Mouse (Mus musculus): Measurements from ENCODE around the gene D1Ertd622e. TPM values are rescaled to one million over a fixed set of nuclear protein-coding genes. Genes with fewer than 3 reads are reported as not detected.
A peak's percentile ranks its signal among the peaks of the same experiment; 100 is the strongest.

Gene D1Ertd622e
- total RNA-seq, 1 experiment: 2.7 TPM

DNA sequence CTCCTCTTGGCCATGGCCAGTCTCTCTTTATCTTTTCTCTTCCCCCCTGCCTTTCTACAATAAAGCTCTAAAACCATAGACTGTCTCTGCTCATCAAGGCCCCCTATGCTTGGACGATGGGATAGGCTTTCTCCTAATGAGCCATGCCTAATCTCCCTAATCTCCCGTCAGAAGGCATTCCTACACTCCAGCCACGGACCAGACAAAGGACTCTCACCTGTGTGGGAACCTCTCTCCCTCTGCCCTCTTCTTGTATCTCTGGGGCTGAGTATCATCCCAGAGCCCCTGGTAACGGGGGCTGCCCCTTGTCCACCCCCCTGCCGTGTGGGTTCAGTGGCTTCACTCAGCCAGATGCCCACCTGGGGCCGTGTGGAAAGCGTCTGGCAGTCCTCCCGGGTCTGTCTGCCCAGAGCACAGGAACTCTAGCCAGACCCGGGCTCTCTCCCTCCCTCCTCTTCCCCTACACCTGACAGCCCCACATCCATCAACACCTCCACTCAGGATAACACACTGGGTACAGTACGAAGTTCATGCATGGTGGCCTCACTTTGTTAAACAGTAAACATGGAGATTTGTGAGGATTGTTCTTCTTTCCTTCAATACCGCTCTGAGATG is 37.2 kb upstream of the D1Ertd622e start:
- Histone ChIP-seq H3K36me3 (ENCODE audit: control insufficient read depth, insufficient read depth, low read length, poor library complexity, severe bottlenecking) (0 out of 2 replicates have a peak, but pooled peaks cover under 1% of the 10 kb centered on the region), H3K9ac (ENCODE audit: insufficient read depth, low read depth, low read length, poor library complexity, severe bottlenecking) (no peak overlapping the region), H3K4me3 (ENCODE audit: insufficient read depth in 1 of 2, low read depth in 1 of 2, low read length in 2 of 2, poor library complexity in 1 of 2, severe bottlenecking in 1 of 2) (no peak overlapping the region), H3K27ac (ENCODE audit: insufficient read depth, low read depth, low read length, poor library complexity, severe bottlenecking) (no peak overlapping the region), H3K4me1 (ENCODE audit: control insufficient read depth in 2 of 2, insufficient read depth in 2 of 2, low read length in 2 of 2, poor library complexity in 1 of 2) (no peaks in the 10 kb centered on the region), H3K9me3 (ENCODE audit: control insufficient read depth, insufficient read depth, low read depth, low read length) (no peaks in the 10 kb centered on the region)
- in situ Hi-C loops (cut with MboI; ENCODE audit: low sequenced_read_pairs in 2 of 2, unreplicated experiment in 2 of 2): loop anchor here in 1 of 2 experiments (25.0 kb wide), 1 partner anchor 662 kb away; no protein-coding TSS in a partner anchor
- TF ChIP-seq MAFK (IDR thresholded peaks at IDR 0.05; ENCODE audit: insufficient read depth, low read depth, low read length): no peak
- no peak for TF ChIP-seq CHD2 (IDR thresholded peaks at IDR 0.05; ENCODE audit: low read depth, low read length)
- TF ChIP-seq HCFC1 (IDR thresholded peaks at IDR 0.05; ENCODE audit: borderline replicate concordance, insufficient read depth, low read length): no peak
- TF ChIP-seq ZC3H11A (IDR thresholded peaks at IDR 0.05; ENCODE audit: borderline replicate concordance, low read depth, low read length): no peak
- TF ChIP-seq ZNF384 (IDR thresholded peaks at IDR 0.05; ENCODE audit: low read depth, low read length): no peak
- DNase-seq (ENCODE audit: low read depth, low spot score): no peak

DNA sequence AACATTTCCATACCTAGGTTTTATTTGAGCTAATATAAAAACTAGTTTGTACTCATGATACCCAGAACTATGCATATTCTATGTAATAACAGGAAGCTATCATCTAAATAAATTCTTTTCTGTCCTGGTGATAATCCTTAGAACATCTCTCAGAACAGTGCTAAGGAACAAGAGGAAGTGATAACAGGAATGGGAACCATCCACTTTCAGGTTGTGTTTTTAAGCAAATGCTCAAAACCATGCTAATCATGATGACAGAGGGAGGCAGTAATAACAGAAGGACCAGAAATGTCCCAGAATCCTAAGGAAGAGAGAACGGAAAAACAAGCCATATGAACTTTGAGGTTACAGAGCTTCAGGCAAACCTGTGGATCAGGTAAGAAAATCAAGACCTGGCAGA is 35.4 kb upstream of the D1Ertd622e start:
- no peak overlapping the region for H3K27ac ChIP-seq (ENCODE audit: insufficient read depth, low read depth, low read length, poor library complexity, severe bottlenecking)
- H3K4me1 ChIP-seq (ENCODE audit: control insufficient read depth in 2 of 2, insufficient read depth in 2 of 2, low read length in 2 of 2, poor library complexity in 1 of 2): no peaks in the 10 kb centered on the region
- DNase-seq (ENCODE audit: low read depth, low spot score): no peak
- no peaks in the 10 kb centered on the region for H3K36me3 ChIP-seq (ENCODE audit: control insufficient read depth, insufficient read depth, low read length, poor library complexity, severe bottlenecking)
- no peak overlapping the region for H3K9ac ChIP-seq (ENCODE audit: insufficient read depth, low read depth, low read length, poor library complexity, severe bottlenecking)
- TF ChIP-seq ZNF384 (IDR thresholded peaks at IDR 0.05; ENCODE audit: low read depth, low read length): no peak
- TF ChIP-seq ZC3H11A (IDR thresholded peaks at IDR 0.05; ENCODE audit: borderline replicate concordance, low read depth, low read length): no peak
- TF ChIP-seq CHD2 (IDR thresholded peaks at IDR 0.05; ENCODE audit: low read depth, low read length): no peak
- no peak for TF ChIP-seq HCFC1 (IDR thresholded peaks at IDR 0.05; ENCODE audit: borderline replicate concordance, insufficient read depth, low read length)
- no peak for TF ChIP-seq MAFK (IDR thresholded peaks at IDR 0.05; ENCODE audit: insufficient read depth, low read depth, low read length)
- in situ Hi-C loops (cut with MboI; ENCODE audit: low sequenced_read_pairs in 2 of 2, unreplicated experiment in 2 of 2): loop anchor here in 1 of 2 experiments (25.0 kb wide), 1 partner anchor 660 kb away; no protein-coding TSS in a partner anchor
- no peaks in the 10 kb centered on the region for H3K9me3 ChIP-seq (ENCODE audit: control insufficient read depth, insufficient read depth, low read depth, low read length)
- H3K4me3 ChIP-seq (ENCODE audit: insufficient read depth in 1 of 2, low read depth in 1 of 2, low read length in 2 of 2, poor library complexity in 1 of 2, severe bottlenecking in 1 of 2): no peak overlapping the region

DNA sequence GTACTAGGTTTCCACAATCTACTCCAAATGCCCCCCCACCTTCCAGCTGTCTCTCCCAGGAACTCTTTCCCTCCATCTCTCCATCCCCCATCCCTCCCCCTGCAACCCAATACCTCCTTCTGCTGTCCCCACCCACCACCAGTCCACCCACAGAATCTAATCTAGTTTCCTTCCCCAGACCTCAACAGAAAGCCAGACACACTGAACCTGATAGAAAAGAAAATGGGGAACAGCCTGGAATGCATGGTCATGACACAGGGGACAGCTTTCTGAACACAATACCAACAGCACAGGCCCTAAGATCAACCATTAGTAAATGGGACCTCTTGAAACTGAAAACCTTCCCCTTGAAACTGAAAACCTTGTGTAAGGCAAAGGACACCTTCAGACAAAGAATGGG is 32.0 kb upstream of the D1Ertd622e start:
- no peak for DNase-seq (ENCODE audit: low read depth, low spot score)
- Histone ChIP-seq H3K36me3 (ENCODE audit: control insufficient read depth, insufficient read depth, low read length, poor library complexity, severe bottlenecking) (no peaks in the 10 kb centered on the region), H3K27ac (ENCODE audit: insufficient read depth, low read depth, low read length, poor library complexity, severe bottlenecking) (no peak overlapping the region), H3K9me3 (ENCODE audit: control insufficient read depth, insufficient read depth, low read depth, low read length) (no peaks in the 10 kb centered on the region), H3K4me1 (ENCODE audit: control insufficient read depth in 2 of 2, insufficient read depth in 2 of 2, low read length in 2 of 2, poor library complexity in 1 of 2) (no peaks in the 10 kb centered on the region), H3K4me3 (ENCODE audit: insufficient read depth in 1 of 2, low read depth in 1 of 2, low read length in 2 of 2, poor library complexity in 1 of 2, severe bottlenecking in 1 of 2) (no peak overlapping the region), H3K9ac (ENCODE audit: insufficient read depth, low read depth, low read length, poor library complexity, severe bottlenecking) (no peak overlapping the region)
- no peak for TF ChIP-seq ZC3H11A (IDR thresholded peaks at IDR 0.05; ENCODE audit: borderline replicate concordance, low read depth, low read length)
- no peak for TF ChIP-seq ZNF384 (IDR thresholded peaks at IDR 0.05; ENCODE audit: low read depth, low read length)
- no peak for TF ChIP-seq CHD2 (IDR thresholded peaks at IDR 0.05; ENCODE audit: low read depth, low read length)
- no peak for TF ChIP-seq MAFK (IDR thresholded peaks at IDR 0.05; ENCODE audit: insufficient read depth, low read depth, low read length)
- no peak for TF ChIP-seq HCFC1 (IDR thresholded peaks at IDR 0.05; ENCODE audit: borderline replicate concordance, insufficient read depth, low read length)
- in situ Hi-C loops (cut with MboI; ENCODE audit: low sequenced_read_pairs in 2 of 2, unreplicated experiment in 2 of 2): loop anchor here in 1 of 2 experiments (25.0 kb wide), 1 partner anchor 657 kb away; no protein-coding TSS in a partner anchor

DNA sequence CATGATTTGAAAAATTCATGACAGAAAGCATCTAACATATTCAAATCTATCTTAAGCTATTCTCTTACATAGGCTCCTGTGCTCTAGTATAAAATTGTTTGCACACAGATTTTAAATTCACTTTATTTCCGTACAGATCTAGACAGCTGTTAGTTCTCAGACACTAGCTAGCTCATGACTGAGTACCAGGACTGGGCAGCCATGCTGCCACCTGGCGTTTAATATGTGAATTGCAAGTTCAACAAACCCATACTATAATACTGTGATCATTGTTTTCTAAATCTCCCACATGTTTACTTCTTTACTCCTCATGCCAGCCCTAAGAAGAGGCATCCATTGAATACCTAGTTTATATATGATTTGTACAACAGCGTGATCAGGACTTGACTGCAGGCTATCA is 26.9 kb upstream of the D1Ertd622e start:
- H3K9ac ChIP-seq (ENCODE audit: insufficient read depth, low read depth, low read length, poor library complexity, severe bottlenecking): no peak overlapping the region
- TF ChIP-seq ZNF384 (IDR thresholded peaks at IDR 0.05; ENCODE audit: low read depth, low read length): no peak
- TF ChIP-seq ZC3H11A (IDR thresholded peaks at IDR 0.05; ENCODE audit: borderline replicate concordance, low read depth, low read length): peak; percentile 79
- in situ Hi-C loops (cut with MboI; ENCODE audit: low sequenced_read_pairs in 2 of 2, unreplicated experiment in 2 of 2): loop anchor here in 1 of 2 experiments (25.0 kb wide), 1 partner anchor 651 kb away; no protein-coding TSS in a partner anchor
- no peaks in the 10 kb centered on the region for H3K36me3 ChIP-seq (ENCODE audit: control insufficient read depth, insufficient read depth, low read length, poor library complexity, severe bottlenecking)
- H3K4me3 ChIP-seq (ENCODE audit: insufficient read depth in 1 of 2, low read depth in 1 of 2, low read length in 2 of 2, poor library complexity in 1 of 2, severe bottlenecking in 1 of 2): no peak overlapping the region
- peak; percentile 41 for DNase-seq (ENCODE audit: low read depth, low spot score)
- no peaks in the 10 kb centered on the region for H3K9me3 ChIP-seq (ENCODE audit: control insufficient read depth, insufficient read depth, low read depth, low read length)
- H3K4me1 ChIP-seq (ENCODE audit: control insufficient read depth in 2 of 2, insufficient read depth in 2 of 2, low read length in 2 of 2, poor library complexity in 1 of 2): no peaks in the 10 kb centered on the region
- H3K27ac ChIP-seq (ENCODE audit: insufficient read depth, low read depth, low read length, poor library complexity, severe bottlenecking): no peak overlapping the region

Data from ES-E14 (cell line).